Mouse (Mus musculus): Measurements from ENCODE around the gene Sall1.

The Sall1 gene

GRCm38 (mm10) chr8:89043940-89044339, at the start of gene Sall1:
TSS of gene Sall1 (minus strand) at chr8:89044162.
- no peak for DNase-seq (ENCODE audit: low spot score in 2 of 2)

DNA sequence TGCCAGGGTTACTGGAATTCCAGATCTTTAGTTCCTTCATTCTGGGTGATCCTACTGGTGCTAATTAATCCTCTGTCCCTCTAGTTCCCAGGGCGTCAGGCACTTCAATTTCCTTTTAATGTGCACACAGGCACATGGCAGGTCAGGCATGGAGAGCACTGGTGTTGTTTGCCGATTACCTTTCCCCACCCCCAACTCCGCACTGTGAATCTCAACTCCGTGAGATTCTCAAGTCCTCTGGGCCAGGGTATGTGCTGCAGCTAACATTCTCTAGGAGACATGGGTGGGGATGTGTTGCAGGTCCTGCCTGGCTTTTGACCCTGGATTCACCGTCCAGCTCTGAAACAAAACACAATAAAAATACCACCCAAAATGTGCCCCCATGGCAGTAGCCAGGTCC, 46.0 kb upstream of the Sall1 start:
- DNase-seq (ENCODE audit: low spot score in 2 of 2): no peak

- no peak for DNase-seq (ENCODE audit: low spot score in 2 of 2)
Observed at GRCm38 (mm10) chr8:89079147-89079546, 35.2 kb upstream of the Sall1 start.

DNA sequence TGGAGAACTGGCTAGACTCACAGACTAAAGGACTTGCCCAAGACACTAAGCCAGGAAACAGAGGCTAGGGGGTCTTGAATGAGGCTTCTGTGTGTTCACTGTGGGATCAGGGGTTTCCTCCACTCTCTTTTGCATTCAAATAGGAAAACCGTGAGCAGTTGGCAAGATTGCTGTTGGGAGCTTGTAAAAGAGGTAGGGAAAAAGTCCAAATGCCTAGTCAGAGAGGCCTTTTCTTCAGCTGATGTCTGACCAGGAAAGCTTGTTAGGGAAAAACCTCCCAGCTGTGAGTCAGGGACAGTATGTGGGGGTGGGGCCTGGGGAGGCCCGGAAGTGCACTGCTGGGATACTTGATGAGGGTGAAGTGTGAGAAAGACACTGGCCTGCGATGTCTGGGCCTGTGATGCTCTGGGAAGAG, 29.0 kb upstream of the Sall1 start:
- DNase-seq (ENCODE audit: low spot score in 2 of 2): no peak

- no peak for DNase-seq (ENCODE audit: low spot score in 2 of 2)
Observed at GRCm38 (mm10) chr8:89067499-89067898, 23.5 kb upstream of the Sall1 start.

DNA sequence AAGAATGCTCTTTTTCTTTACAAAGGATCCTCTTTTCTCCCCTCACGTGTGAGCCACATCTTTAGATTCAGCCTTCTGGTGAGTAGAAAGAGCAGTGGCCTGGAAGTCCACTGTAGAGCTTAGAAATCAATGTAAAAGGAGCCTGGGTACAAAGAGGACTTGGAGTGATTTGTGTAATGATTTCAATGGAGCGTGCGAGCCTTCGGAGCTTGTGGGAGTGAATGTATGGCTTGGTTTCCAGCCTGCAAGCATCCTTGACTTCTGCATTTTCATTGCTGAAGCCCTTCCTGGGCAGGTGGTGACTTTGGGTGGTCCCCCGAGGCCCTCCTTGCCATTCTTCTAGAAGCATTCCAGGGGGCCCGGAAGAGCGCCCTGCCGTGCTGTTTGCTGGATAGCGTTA, 20.1 kb upstream of the Sall1 start:
- DNase-seq (ENCODE audit: low spot score in 2 of 2): no peak

DNA sequence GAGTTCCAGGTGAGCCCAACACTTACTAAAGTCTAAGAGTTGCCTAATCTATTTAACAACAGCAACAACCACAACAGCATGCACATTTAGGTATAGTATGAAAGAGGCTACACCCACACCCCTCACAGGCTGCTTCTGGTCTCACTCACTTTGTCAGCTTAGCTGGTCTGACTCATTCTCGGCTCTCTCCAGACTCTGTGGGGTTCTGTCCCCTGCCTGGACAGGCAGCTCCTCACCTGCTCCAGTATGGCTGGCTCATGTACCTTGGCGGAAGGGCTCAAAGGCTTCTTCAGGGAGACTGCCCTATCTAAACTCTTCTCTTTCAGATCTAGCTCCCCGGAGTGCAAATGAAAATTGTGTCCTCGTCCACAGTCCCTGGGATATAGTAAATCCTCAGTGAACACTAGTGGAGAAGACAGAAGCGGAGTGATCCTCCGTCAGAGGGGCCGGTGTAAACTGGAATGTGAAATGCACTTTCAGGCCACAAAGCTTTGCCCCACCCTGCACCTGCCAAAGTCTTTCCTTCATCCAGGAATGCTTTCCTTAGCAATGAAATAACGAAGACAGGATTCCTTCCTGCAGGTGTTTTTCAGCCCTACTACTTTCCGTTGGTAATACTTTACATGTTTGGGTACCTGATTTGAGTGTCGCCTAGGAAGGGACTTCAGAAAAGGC, 19.5 kb upstream of the Sall1 start:
- no peak for DNase-seq (ENCODE audit: low spot score in 2 of 2)

- no peak for DNase-seq (ENCODE audit: low spot score in 2 of 2)
Observed at GRCm38 (mm10) chr8:89060717-89061116, 16.8 kb upstream of the Sall1 start.

- no peak for DNase-seq (ENCODE audit: low spot score in 2 of 2)
Observed at GRCm38 (mm10) chr8:89059507-89059906, 15.5 kb upstream of the Sall1 start.

DNA sequence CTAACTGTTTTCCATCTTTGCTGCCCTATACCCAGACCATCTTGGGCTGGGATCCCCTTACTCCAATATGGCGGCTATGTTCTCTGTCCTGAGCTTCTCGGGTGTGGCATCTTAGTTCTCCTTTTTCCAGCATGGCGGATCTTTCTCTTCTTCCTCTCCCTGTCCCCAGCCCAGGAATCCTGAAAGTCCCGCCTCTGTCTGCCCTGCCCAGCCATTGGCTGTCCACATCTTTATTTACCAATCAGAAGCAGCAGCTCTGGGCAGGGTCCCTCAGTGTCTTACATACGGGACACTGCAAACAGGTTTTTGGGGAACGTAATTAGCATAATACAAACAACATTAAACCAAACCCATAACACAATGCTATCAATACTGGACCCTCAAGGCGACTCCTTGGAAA, 8.9 kb upstream of the Sall1 start:
- DNase-seq (ENCODE audit: low spot score in 2 of 2): no peak

DNA sequence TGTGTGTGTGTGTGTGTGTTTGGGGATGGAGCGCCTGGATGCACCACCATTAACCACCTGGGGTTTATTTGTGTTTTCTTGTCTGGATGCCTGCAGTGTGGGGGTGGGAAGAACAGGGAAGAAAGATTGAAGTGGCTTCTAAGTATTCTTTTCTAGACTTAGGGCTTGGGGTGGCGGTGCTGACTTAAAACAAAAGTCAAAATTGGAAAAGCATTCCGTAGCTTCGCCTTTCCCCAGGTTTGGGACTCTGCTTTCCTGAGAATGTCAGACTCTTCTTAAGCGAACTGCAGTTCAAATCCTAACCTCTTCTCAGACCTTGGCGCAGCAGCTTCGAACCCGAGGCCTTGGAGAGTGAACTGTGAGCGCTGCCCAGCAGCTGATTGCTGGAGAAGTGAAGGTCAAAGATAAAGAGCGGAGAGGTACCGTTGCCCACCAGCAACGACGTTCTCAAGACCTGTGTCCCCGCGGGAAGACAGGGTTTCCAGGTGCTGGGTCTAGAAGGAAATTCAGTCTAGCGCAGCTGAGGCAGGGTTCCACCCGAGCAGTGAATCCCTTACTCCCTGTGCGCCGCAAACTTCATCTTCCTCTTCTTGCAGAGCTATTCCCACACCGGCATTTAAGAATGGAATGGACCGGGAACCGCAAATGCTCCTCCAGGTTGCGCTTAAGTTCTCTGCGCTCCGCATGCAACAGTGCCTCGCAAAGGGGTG, 2.8 kb upstream of the Sall1 start:
- no peak for DNase-seq (ENCODE audit: low spot score in 2 of 2)

DNA sequence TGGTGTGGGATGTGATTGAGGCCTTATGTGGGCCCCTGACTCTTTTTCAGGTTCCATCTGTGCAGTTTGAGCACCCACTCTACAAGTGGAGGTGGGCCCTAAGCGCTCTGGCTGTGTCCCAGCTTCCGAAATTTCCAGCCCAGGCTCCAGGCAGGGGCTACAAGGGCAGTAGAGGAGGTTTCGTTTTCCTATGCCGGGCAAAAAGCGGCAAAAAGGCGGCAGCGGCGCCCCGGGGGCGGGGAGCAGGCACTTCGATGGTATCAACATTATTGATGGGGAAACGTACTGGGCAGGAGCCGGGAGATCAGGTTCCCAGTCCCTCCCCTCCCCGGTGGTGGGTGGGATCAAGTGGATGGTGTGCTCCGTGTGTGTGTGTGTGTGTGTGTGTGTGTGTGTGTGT, 2.3 kb upstream of the Sall1 start:
- DNase-seq (ENCODE audit: low spot score in 2 of 2): no peak

GRCm38 (mm10) chr8:89045726-89046125, 1.8 kb upstream of the Sall1 start:
- no peak for DNase-seq (ENCODE audit: low spot score in 2 of 2)

DNA sequence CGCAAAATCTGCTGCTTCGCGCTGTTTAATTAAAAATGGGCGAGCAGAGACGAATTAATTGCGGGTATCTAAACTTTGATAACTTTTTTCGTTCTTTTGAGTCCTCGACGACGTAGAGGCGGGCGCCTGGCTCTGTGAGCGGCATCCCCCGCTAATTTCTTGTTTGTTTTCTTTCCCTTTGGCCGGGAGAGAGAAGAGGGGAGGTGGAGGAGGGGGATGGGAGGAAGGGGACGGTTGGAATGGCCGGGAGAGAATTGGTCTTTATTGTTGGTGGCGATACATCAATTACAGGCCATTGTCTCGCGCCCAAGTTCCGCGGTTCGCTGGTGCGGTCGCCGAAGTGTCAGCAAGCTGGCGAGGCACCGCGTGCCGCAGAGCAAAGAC, 1.2 kb upstream of the Sall1 start:
- no peak for DNase-seq (ENCODE audit: low spot score in 2 of 2)

GRCm38 (mm10) chr8:89044511-89045217, 702 bp upstream of the Sall1 start:
- no peak for DNase-seq (ENCODE audit: low spot score in 2 of 2)

- no peak for DNase-seq (ENCODE audit: low spot score in 2 of 2)
Observed at GRCm38 (mm10) chr8:89043371-89043841, 556 bp downstream of the Sall1 start.

GRCm38 (mm10) chr8:89042560-89043370, 1.2 kb downstream of the Sall1 start:
- DNase-seq (ENCODE audit: low spot score in 2 of 2): no peak

- no peak for DNase-seq (ENCODE audit: low spot score in 2 of 2)
Observed at GRCm38 (mm10) chr8:89042118-89042460, 1.9 kb downstream of the Sall1 start.

DNA sequence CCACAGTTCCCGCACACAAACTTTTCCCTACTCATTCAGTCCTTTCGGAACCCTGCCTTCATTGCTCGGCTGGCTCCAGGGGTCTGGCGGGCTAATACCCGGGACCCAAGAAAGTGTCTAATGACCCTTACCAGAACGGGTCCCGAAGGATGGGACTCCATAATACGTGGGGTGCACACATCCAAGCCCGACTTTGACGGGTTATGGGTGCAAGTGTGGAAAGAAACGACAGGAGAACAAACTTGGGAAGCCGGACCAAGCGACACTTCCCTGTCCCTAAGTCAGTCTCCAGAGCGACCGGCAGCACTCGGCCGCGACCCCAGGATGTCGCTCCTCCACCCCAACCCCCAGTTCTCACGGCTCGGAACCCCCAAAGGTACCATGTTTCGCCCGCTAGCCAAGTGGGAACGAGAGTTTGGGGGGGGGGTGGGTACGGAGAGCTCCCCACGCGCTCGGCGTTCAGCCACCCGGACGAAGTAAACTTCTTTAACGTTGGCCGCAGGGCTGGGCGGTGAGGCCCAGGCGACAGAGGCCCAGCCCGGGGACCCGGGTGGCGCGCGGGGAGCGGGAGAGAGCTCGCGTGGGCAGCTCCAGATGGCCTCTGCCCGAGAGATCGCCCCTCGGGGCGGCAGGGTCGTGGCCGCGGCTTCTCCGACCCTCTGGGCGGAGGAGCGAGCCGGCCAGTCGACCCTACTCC, 2.4 kb downstream of the Sall1 start:
- no peak for DNase-seq (ENCODE audit: low spot score in 2 of 2)

- DNase-seq (ENCODE audit: low spot score in 2 of 2): no peak
Observed at GRCm38 (mm10) chr8:89040751-89041420, 3.1 kb downstream of the Sall1 start.

GRCm38 (mm10) chr8:89039890-89040289, 4.1 kb downstream of the Sall1 start:
- DNase-seq (ENCODE audit: low spot score in 2 of 2): no peak
